Mouse (Mus musculus): ENCODE measurements around the gene Gm45194.

Gene Gm45194

DNA sequence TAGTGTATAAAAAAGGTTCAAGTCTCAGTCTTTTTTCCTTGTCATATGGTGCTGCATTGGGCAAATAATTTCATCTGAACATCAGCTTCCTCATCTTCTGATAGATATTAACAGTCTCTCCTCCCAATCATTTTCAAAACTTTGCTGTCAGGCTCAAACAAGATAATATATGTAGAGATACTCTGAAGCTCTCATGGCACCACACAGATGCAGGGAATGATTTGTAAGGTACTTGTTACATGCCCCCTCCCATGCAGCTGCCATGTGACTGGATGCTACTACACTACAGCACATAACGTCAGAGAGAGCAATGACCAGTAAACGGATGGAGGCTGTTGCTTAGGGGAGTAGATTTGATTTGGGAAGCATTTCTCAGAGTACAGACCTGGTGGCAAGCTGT is at the start of gene Gm45194:
Gene Gm45194 (plus strand): TSS at position 301 of the 400 bp plus-strand sequence.
- TF ChIP-seq GATA4 (IDR thresholded peaks at IDR 0.05; ENCODE audit: insufficient replicate concordance, low read length), result no peak

DNA sequence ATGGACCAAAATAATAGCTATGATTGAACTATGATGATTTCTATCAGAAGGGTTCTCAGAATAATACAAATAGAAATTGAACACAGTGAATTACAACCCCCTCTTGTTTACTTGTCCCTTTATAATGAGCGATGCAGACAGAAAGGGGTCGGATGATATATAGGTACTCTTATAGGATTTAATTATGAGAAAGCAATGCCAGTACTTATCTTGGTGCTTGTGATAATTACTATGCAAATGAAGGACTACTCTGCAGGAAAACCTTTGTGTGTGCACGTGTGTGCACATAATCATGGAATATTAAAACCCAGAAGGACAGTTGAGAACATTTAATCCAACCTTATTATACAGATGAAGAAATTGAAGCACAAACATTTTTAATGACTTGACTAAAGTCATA is 35.3 kb upstream of the Gm45194 start:
- no peak for TF ChIP-seq GATA4 (IDR thresholded peaks at IDR 0.05; ENCODE audit: insufficient replicate concordance, low read length)

DNA sequence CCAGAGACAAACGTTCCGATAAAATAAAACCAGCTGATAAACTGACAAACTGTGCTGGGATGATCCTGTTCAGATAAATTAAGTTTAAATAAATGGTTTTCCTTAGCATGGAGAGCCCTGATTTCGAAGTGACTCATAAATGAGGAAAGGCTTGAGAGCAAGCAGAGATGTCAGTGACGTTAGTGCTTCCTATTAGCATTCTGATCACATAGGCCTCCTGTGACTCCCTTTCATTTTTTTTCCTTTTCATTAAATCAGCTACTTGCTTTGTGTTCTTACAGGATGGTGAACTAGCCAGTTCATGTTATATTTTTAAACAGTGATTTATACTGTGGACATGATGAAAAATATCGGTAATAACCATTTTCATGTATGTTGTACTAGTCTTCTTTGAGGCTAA is 9.9 kb upstream of the Gm45194 start:
- no peak for TF ChIP-seq GATA4 (IDR thresholded peaks at IDR 0.05; ENCODE audit: insufficient replicate concordance, low read length)

DNA sequence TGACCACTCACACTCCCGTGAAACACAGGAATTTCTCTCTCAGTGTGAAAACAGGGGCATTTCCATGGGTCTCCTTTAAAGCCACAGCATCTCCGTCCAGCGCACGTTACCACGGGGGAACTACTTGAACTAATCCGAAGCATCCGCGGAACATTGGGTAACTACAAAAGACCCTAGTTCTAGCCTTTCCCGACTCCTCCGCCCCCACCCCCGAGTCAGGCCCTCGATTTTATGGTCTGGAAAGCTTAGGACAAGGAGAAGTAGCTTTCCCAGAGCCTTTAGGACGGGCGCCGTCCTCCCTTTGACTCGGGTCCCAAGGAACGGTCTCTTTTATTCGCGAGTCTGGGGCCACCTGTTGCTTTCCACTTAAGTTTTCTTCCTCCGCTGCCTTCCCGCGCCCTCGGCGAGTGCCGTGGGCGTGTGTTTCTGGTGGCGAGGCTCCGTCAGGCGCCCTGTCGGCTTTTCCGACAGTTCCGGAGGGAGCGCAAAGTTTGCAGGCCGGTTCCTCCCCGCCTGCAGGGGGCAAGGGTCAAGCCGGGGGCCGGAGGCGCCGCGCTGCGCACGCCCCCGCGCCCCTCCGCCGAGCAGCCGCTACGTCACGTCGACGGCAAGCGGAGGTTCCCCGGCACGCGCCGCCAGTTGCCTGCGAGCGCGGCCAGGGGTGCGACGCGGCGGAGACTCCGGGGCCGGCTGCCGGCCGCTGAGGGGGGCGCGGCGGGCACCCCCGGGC is 3.3 kb downstream of the Gm45194 start:
- TF ChIP-seq GATA4 (IDR thresholded peaks at IDR 0.05; ENCODE audit: insufficient replicate concordance, low read length), result no peak

DNA sequence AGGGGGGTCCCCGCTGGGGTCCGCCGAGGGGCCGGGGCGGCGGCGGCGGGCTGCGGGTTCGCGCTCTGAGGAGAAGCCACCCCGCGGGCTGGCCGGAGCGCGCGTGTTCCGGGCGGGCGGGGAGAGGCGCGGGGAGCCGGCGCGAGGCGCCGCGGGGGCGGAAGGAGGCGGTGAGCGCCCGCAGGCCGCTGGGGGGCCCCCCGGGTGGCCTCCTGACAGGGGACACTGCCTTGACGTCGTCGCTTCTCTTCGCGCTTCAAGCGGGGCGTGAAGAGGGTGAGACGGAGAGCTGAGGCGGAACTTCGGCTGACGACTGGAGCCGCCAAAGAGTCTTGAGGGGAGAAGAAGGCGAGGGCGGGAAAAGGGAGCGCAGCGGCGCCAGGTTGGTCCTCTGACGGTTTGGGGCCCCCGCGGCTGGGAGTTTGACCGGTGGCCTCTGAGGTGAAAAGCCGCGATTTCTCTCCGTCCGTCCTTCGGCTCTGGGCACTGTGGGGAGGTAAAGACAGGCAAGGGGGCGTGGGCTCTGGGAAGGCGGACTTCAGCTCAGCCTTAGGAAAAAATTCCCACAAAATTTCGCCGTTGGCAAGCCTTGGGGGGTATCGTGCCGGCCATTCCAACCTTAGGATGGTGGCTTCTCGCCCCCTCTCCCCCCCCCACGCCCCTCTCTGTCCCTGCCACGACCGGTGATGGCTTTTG is 4.0 kb downstream of the Gm45194 start:
- TF ChIP-seq GATA4 (IDR thresholded peaks at IDR 0.05; ENCODE audit: insufficient replicate concordance, low read length), result no peak

DNA sequence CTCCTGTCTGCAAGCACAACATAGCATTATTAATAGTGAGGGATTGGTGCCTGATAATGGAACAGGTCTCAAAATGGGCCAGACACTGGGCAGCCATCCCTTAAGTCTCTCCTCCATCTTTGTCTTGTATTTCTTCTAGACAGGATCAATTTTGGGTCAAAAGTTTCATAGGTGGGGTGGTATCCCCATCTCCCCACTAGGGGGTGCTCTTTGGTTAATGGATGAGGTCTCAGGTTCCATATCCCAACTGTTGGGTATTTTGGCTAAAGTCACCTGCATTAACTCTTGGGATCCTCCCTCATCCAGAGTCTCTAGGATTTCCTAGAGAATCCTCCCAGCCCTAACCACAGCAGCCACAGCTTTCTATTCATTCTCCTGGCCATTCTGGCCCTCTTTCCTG is 26.2 kb downstream of the Gm45194 start:
- TF ChIP-seq GATA4 (IDR thresholded peaks at IDR 0.05; ENCODE audit: insufficient replicate concordance, low read length), result no peak

DNA sequence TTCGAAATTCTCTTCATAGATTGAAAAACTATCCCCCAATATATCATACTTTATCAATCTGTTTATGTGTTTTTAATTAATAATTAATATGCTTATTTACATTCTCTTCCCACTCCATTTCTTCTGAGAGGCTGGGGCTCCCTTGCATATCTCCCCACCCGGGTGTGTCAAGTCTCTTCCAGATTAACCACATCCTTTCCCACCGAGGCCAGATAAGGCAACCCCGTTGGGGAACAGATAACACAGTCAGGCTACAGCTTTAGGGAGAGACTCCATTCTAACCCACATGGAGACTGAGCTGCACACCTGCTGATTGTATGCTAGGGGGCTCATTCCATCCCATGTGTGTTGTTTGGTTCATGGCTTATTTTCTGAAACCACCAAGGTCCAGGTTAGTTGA is 69.7 kb downstream of the Gm45194 start:
- TF ChIP-seq GATA4 (IDR thresholded peaks at IDR 0.05; ENCODE audit: insufficient replicate concordance, low read length), result no peak

DNA sequence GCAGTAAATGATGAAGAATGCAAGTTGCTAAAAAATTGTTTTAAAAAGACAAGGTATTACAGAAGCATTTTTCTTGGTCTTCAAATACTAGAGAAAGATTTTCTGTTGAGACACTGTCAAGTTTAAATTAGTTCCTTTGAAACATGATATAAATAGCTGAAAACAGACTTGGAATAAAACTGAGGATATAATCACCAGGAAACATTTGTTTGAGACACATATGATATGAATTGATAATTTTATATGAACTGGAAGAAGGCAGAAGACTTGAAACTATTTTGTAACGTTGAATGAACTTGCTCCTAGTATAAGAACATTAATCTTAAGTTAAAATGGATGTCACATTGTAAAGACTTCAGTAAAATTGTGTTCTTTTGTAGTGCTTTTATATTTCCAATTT is 108.5 kb downstream of the Gm45194 start:
- no peak for TF ChIP-seq GATA4 (IDR thresholded peaks at IDR 0.05; ENCODE audit: insufficient replicate concordance, low read length)

DNA sequence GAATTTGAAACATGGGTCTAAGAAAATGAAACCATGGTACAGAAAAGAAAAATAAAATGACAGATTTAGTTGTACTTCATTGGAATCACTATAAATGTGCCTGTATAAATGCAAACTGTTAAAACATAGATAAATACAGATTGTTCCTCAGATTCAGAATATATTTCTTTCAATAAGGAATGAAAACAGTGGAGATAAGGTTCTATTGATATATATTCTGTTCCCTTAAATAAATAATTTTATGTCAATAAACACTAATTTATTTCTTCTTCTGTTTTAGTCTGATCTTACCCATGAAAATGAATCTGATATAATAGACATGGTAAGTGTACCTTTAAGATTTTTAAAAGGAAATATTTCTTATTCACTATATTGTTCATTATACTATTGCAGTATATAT is 119.5 kb downstream of the Gm45194 start, which contains the start of gene Tex16:
Gene Tex16 (plus strand): TSS at position 301 of the 400 bp plus-strand sequence.
- no peak for TF ChIP-seq GATA4 (IDR thresholded peaks at IDR 0.05; ENCODE audit: insufficient replicate concordance, low read length)

DNA sequence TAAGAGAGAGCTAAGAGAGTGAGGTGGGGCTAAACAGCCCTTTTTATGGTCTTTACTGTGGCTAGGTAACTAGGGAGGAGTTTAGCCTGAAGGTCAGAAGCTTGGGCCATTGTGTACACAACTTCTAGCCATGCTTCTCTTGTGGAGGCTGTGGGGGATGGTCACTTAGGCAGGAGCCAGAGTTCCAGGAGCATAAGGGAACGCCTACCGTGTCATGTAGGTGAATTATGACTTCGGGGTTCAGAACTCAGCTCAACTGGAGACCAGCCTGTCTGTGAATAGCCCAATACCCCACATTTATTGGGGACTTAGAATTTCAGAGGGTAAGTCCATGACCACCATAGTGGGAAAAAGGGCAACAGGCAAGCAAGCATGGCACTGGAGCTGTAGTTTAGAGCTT is 347.6 kb downstream of the Gm45194 start, which contains the start of gene 4933403O08Rik:
Gene 4933403O08Rik (plus strand): TSS at position 301 of the 400 bp plus-strand sequence.
- no peak for TF ChIP-seq GATA4 (IDR thresholded peaks at IDR 0.05; ENCODE audit: insufficient replicate concordance, low read length)

DNA sequence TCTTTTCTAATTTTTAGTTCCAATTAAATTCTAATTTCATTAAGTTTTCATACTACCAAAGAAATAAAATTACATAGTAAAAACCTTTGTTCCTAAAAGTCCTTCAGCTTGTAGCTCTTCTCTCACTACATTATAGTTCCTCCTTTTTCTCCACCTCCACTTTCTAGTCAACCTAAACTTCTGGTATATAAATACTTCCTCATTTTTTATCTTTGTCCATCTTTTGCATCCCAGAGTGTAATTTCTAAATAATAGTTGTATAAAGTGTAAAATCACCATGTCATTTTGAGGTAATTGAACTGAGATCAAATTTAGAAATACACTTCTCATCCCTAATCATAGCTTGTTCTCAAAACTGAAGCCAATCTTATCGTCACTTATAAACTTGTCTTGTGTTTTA is 351.7 kb downstream of the Gm45194 start:
- TF ChIP-seq GATA4 (IDR thresholded peaks at IDR 0.05; ENCODE audit: insufficient replicate concordance, low read length), result no peak

DNA sequence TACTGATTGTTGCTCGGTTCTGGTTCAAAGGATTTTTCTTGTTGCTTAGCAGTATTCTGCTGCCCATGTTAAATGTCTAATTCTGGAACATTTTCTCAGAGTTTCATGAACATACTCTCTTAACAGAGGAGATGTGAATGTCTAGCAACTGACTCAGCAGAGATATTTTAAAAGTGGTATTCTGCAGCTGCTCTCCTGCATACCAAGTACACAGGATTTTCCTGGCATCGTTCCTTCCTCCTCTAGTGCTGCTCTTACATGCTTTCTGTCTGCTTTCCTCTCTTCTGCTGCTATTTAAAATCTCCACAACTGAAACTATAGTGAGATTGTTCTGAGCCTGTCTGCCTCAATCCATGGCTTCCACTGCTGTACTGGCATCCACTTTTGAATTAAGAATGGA is 364.3 kb downstream of the Gm45194 start:
- TF ChIP-seq GATA4 (IDR thresholded peaks at IDR 0.05; ENCODE audit: insufficient replicate concordance, low read length), result no peak

DNA sequence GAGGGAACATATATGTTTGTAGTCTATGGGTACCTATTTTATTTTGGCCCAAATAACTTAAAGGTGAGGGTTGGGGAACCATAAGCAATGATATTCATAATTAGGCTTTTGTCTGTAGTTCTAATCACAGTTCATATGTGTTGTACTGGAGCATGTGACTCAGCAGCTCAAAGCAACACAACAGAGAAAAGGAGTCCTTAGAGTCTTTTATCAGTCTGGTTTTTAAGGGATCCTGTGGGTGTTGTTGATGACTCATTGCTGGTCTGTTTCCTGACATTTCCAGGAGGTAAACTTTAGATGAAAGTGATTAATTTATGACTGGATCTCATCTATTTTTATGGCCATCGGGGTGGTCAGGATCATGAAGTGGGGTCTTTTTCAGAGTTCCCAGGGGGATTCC is 382.4 kb downstream of the Gm45194 start:
- no peak for TF ChIP-seq GATA4 (IDR thresholded peaks at IDR 0.05; ENCODE audit: insufficient replicate concordance, low read length)

All from liver, adult (tissue).